Mouse (Mus musculus) adrenal gland, postnatal 14 days (tissue): ENCODE measurements around the gene Rbm25. TPM values are rescaled to one million over a fixed set of nuclear protein-coding genes. Genes with fewer than 3 reads are reported as not detected.

ENCODE experiments used
- DNase-seq: peaks from one replicate; pipeline ENCODE4 v3.0.0; 2021; ENCODE audit warnings: mixed read lengths
- total RNA-seq: library from RNA; stranded (reverse); gene quantifications from 2 replicates; pipeline ENCODE4 v1.2.3, GENCODE M21; 2021

The Rbm25 gene
- total RNA-seq, 1 experiment from 2014 or later: 103 TPM

GRCm38 (mm10) chr12:83732225-83732624, 101.2 kb downstream of the Rbm25 start:
- no peak for DNase-seq

Other genes with a start within 250 kb of the Rbm25 start
- 10.6 and 12.2 TPM in 2 replicates for gene Dpf3, start 143.5 kb upstream of the Rbm25 start, total RNA-seq
- 45.2 and 45.4 TPM in 2 replicates for gene Dcaf4, start 110.8 kb upstream of the Rbm25 start, total RNA-seq
- 33.6 and 35.6 TPM in 2 replicates for gene Zfyve1, start 34.0 kb upstream of the Rbm25 start, total RNA-seq
- 53.6 and 62.6 TPM in 2 replicates for gene Psen1, start 56.9 kb downstream of the Rbm25 start, total RNA-seq
- gene Papln, start 132.4 kb downstream of the Rbm25 start, total RNA-seq: 8.5 and 9.1 TPM in 2 replicates